Mouse (Mus musculus) c-Kit-positive CD71-positive TER-119-negative erythroid progenitor cells, embryonic 14.5 days (primary cell): ENCODE measurements around the gene Cldn16.
"Not testable (repeated sequence)": the region's sequence is repeated elsewhere in the genome, so short reads cannot be mapped to it uniquely, and the experiment has no call there.

Source experiments
- DNase-seq: peaks from one replicate; pipeline ENCODE4 v3.0.0-alpha.2; 2013; ENCODE audit warnings: low read depth

The Cldn16 gene

DNA sequence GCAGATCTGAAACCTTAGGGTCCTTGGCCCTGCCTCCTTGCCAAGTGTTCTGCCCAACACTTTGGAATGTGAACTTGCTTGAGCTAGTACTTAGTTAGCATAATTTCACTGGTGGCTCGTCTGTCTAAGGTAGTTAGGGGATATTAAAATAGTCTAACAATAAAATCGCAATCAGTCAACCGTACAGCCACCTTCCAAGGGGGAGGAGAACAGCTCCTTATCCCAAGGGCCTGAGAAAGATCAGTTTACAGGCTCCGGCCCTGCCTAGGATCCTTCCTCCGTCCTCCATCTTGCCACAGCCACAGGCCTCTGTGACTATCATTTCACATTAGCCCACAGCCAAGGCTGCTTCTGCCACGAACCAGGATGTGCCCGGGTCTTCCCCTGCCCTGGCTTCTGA is at the start of gene Cldn16:
TSS of gene Cldn16 (plus strand) at position 301 of the 400 bp plus-strand sequence.
- DNase-seq, result no peak

DNA sequence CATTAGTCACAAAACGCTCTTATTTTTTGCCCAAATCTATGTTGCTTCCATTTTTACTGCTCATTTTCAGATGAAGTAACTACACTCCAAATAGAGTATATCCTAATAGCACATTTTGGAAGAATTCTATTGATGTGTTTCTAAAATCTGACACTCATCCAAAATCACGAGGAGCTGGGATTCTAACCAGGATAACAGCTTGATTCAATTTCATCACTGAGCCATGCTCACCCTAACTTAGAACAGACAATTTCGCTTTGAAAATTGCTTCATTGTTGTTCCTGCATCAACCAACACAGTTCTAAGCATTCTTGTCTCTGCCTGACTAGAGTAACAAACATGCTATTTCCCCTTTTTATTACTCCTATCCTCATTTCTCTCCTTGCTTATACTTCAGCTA is 44.3 kb upstream of the Cldn16 start:
- DNase-seq, result no peak

DNA sequence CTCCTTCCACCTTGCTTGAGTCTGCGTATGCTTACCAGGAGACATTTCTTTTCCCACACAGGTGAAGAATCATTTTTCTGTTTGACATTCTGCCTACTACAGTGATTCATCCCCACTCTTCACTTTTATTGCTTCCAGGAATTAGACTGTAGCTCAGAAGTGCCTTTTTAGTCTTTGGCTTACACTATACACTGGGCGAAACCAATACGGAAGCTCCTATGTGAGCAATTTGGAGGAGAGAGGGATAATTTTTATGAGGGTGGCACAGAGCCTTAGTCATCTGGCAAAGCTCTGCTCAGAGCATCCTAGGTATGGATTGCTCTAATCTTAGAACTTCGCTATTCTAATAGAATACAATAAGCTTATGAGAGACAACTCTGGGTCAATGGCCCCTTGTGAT is 40.9 kb upstream of the Cldn16 start:
- no peak for DNase-seq

DNA sequence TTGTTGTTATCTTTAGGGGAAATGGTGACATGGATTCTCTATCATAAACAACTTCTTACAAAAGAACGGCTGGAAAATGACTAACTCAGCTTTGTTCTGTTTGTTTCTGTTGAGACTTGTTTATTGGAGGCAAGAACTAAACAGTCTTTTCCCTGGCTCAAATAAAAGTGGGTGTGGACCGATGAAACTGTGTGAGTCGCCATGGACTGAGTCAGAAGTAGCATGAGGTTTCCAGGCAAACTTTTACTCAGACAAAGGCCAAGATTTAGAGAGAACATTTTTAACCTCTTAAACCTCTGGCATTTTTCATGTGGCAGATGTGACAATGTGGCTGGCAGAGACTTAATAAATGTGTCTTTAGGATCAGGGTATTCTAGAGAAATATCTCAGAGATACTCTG is 32.7 kb upstream of the Cldn16 start:
- no peak for DNase-seq

DNA sequence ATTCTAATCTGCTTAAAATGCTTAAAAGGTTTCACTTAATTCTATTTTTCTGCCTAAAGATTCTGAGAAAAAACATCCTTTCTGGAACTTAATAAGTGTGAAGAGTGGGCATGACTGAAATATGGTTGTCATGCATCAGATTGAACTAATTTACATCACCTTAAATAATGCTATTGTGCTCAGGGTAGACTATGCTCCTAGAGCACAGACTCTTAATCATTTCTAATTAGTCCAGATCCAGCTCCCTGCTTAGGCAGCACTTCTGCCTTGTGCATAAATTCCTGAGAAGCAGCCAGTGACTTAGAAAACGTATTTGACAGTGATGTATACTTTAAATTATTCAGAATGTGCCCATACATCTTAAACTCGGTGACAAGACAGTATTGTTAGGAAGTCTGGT is 29.4 kb upstream of the Cldn16 start:
- DNase-seq, result no peak

DNA sequence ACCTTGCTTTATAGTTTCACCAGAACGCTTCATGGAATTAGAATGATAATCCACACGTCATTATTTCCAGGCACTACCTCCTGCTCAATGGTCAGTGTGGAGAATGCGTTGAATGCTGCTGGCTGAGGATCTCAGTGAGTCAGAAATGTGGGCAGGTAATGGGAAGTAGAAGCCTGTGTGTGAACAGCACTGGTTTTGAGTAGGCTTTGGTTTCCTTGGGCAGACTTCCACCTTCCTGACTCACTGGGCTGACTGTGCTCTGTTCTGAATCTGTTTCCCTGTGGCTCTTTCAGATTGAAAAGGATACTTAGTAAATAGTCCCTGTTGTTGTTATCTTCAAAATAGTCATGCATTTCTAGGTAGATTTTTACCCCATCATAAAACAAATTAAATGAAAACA is 22.9 kb upstream of the Cldn16 start:
- no peak for DNase-seq

DNA sequence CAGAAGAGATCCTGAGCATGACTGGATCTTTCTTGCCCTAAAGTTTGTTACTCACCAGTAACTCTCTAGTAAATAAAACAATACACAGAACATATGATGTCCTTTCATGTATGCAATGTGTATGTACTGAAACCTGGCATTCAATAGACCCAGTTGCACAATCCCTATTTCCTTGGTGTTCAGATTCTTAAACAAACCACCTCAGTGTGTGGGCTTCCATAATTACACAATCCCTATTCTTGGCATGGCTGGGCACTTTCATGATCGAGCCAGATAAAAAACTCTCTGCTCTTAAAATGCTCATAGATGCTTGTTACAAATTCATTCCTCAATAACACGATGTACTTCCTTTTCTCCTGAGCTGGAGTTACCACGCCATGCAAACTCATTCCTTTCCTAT is 21.8 kb upstream of the Cldn16 start:
- DNase-seq, result no peak

DNA sequence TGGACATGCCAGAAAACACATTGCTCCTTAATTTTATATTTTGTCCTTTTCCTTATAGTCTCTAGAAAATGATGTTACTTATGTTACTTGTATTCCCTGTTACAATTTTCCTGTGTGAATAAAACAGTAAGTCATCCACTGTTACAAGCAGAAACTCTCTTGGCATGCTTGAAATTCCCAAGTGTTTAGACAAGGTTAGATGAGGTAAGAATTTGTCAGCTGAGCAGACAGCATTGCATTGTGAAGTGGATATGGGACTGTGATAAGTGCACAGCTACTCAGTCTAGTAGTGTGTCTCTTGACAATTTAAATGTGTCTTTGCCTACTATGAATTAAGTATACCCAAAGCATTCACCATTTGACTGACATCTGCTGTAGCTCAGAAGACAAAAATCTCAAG is 18.1 kb upstream of the Cldn16 start:
- no peak for DNase-seq

DNA sequence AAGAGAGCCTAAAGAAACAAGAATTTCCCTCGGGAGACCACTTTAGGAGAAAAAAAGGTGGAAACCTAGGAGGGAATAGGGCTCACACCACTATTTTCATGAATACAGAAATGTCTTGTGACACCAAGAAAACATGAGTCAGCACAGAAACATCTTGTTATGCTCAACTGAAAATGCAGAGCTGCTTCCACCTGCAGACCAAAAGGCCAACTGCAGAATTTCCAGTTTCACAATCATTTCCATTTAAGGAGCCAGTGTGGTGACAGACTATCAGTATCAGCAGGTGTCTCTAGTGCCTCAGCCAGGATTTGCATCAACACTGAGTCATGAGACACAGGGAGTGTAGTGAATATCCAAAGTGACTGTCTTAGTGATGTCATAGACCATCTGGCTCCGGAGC is 15.3 kb upstream of the Cldn16 start:
- no peak for DNase-seq

DNA sequence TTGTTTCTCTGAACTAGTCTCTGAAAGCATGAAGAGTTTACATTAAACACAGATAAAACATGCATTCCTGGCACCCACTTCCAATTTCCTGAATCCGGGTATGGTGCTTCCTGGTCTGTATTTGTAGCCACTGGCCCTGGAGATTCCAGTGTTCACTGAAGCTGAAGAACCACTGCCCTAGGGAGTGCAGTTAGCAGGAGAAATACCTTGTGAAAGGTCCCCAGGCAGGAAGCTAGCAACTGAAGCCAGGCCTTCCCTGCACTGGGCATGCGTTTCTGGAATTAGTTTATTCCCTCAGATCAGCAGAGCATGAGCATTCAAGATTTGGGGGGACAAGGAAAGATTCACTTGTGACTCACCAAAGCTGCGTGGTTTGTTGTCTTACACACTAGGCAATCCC is 8.8 kb upstream of the Cldn16 start:
- no peak for DNase-seq

DNA sequence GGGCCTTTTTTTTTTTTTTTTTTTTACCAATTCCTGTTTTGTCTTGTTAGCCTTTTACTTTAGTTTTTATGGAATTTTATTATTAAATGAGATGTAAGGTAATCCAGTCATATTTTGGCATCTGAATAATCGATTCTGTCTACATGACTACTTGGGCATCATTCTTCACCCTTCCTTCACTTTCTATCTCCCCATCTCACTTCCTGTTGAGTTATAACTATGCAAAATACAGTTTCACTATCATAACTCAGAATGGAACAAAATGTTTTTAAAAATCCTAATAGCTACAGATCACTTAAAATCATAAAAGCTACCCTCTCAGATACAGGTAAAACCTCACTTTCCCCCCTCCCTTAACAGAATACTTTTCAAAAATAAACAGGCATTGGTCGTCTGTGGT is 6.8 kb upstream of the Cldn16 start:
- no peak for DNase-seq

DNA sequence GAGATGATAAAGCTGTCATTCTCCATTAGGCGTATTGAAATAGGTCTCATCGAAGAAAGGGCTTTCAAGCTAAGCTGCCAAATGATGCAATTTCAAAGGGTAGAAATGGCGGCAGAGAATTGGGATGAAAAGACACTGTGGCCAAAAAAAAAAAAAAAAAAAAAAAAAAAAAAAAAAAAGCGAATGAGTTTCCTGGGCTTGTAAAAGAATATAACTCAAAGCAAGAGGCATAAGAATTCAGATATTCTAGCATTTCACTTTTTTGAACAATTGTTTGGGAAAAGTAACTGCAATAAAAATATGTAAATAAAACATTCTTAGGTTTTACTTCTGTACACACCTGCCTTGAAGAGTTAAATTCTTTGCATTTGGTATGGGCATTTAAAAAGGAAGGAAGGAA is 3.6 kb downstream of the Cldn16 start:
- DNase-seq, result no peak

DNA sequence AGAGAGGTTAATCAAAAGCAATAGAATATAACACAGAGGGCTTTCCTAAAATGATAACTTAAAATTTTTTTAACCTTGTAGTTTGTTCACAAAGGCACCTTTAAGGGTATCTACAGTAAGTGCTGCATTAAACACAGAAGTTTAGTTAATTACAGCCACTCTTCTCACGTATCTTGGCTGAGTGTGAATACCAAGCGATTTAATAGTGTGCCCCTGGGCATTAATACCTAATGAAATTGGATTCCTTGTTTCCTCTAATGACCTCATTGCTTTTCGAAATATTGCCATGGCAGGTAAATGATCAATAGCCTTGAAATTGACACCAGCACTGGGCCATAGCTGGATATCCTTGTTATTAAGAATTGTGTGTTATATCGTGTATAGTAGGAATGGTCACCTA is 8.3 kb downstream of the Cldn16 start:
- no peak for DNase-seq

DNA sequence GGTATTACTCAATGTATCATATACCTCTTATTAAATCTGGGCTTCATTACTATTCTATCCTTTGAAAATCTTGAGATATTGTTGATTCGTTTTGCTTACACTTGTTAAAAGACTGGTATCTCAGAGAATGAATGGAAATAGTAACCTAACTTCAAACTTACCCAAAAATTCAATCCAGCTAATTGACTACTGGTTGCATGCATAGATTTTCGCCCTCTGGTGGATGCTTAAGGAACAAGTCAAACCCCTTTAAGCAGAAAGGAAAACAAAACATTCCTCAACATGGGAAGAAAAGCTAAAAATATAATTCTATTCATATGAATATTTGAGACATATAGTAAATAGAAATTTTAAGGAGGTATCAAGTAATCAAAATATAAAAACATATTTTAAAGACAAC is 32.8 kb downstream of the Cldn16 start:
- DNase-seq, result no peak

DNA sequence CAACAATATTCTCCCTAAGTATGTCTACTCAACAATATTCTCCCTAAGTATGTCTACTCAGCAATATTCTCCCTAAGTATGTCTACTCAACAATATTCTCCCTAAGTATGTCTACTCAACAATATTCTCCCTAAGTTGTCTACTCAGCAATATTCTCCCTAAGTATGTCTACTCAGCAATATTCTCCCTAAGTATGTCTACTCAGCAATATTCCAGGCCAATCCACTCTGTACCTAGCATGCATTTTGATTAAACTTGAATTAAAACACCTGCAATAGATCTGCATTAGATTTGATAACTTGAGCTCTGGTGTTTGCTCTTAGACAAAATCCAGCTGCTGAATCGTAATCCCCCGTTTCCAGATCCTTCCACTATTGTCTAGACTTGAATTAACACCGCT is 36.8 kb downstream of the Cldn16 start:
- DNase-seq, result not testable (repeated sequence)

DNA sequence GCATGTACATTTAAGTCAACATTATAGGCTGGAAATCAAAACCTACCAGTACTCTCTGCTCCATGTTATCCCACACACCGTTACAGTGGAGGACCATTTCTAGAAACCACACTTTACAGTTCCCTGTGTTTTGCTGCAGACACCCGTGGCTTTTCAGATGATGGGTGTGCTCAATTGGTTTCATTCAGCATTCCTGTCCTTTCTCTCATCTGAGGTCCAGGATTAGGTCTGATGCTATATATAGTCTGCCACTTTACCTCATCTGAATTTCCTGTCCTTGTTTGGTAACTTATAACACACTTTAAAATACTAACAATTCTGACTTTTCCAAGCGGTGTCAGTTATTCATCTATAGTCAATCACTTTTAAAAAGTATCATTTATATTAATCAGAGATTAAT is 37.8 kb downstream of the Cldn16 start:
- DNase-seq, result no peak

DNA sequence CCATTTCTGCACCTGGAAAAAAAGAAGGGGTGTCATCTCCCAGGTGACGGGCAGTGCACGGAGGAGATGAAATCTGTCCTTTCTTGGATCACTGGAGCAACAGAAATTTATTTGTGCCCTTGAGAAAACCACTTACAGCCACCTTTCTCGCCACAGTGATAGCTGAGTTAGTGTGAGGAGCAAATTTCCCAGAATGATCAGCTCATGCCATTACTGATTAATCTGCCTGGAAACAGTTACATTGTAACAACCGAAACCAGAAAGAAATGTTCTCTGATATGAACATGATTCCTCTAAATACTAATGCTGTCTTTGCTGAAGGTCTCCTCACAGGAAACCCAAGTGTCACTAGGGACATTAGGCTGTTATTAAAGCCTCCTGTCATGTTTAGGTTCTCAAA is 42.0 kb downstream of the Cldn16 start:
- no peak for DNase-seq

DNA sequence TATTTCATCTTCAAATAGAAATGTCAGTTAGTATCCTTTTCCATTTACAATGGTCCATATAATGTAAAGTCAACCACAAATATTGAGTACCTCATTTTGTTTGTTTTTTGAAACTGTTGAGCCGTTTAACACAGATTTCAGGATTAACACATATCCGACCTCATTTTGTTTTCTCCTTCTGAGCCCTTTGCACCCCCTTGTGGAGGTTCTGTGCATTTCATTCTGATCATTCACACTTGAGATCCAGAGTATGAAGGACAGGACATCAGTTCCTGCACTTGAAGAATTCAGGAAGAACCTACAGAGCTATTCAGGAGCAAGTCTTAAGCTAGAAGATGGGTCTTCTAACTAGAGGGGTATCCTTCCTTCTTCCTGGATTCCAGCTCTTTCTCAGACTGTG is 56.7 kb downstream of the Cldn16 start:
- no peak for DNase-seq

DNA sequence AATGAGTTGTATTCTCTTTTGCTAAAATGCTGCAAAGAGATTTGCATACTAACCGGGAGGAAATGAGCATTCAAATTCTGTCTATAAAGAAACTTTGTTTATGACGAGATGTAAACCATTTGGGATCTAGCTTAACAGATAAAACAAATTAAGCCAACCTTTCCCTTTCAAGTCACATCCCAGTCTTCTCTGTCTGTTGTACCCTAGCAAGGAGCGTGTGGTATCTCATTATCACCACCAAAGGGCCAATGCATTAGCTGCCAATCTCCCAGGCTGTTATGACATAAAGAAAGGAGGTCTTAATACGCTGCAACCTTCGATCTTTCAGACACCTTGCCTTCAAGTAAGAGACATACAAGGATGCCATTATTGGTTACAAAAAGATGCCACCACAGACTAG is 62.9 kb downstream of the Cldn16 start:
- DNase-seq, result no peak

DNA sequence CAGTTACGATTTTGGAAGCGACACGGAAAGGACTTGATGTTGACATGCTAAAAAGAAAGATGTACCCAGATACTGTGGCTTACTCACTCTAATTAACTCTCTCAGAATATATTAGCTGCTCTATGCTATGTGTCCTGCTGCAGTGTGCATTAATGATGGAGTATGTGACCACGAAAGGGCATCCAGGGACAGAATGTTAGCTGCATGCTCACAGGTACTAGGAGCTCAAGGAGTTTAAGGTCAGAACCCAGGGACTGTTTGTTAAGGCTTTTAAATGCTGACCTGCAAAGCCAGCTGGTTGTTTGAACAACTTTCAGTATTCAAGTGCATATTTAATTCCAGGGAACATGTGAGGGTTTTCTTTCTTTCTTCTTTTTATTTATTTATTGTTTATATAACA is 63.7 kb downstream of the Cldn16 start, which contains the start of gene Tmem207:
TSS of gene Tmem207 (minus strand) at position 101 of the 400 bp plus-strand sequence.
- no peak for DNase-seq

DNA sequence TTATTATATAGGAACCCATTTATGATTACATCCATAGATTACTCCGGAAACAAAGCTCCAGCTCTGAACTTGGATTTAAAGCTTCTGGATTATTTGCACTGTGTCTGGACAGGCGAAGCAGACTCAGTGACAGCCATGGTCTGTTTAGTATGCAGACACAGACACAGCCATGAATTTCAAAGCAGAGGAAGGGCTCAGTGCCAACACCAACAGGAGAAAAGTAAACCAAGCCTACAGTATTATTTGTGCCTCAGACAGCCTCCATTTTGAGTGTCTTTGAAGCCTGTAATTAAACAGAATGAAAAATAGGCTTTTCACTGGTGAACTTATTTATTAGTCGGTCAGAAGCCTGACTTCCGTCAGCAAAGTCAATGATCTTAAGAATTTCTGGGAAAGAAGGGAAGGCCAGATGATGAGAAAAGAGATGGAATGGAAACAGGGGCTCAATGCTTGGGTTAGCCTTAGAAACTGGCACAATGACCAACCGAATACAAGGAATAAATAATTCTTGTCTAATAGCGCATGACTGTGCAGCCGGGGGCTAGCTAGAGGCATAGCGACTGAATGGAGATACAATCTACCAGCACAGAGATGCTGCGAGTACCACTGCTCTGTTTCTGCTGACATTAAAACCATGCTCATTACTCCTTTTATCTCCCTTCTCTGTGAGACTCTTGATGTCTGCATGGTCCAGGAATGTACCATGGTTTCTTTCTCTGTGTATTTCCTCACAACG is 65.2 kb downstream of the Cldn16 start:
- DNase-seq, result no peak

DNA sequence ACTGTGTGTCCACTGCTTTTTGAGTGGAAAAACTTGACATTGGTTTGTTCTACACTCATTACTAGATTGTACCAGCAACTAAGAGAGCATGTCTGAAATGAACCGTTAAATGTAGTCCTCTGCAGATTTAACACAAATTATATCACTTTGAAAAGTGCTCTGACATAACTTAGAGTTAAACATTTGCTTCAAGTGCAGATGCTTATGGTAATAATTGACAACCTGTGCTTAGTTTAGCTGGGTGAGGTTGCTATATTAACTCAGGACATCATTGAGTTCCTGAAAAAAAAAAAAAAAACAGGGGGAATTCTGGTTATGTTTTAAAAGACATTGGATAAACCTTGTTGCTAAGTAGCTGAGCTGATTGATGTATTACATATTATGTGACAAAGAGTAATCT is 67.5 kb downstream of the Cldn16 start:
- DNase-seq, result no peak

DNA sequence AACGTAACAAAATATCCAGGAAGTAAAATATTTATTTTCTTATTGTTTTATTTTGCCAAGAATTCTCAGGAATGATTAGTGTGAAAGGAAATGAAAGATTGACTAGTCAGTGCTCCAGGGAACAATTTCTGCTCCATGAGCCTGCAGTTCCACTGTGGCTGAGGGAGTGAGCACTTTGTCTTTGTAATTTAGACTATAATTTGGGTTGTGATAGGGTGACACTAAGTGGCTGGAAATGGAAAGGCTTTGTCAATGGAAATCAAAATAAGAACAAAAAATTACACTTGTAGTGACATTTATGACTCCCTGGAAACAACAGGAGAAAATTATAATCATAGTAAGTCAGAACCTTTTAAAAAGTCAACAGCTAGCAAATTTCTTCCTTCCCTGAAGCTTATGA is 69.4 kb downstream of the Cldn16 start:
- no peak for DNase-seq
